Mouse (Mus musculus) adrenal gland, postnatal 36 days (tissue): ENCODE results near the gene Moxd1. TPM values are rescaled to one million over a fixed set of nuclear protein-coding genes. Genes with fewer than 3 reads are reported as not detected.

Experiments
- total RNA-seq, 2 experiments: library from RNA; stranded (reverse); gene quantifications; 2 replicates each; pipeline ENCODE4 v1.2.3; 2021

Gene Moxd1
- total RNA-seq, 2 experiments from 2014 or later: 0.10 to 0.36 TPM

Other genes with a start within 250 kb of the Moxd1 start
- not detected for gene Taar6, start 237.9 kb upstream of the Moxd1 start, total RNA-seq
- not detected for gene Taar7a, start 230.0 kb upstream of the Moxd1 start, total RNA-seq
- not detected for gene Taar7b, start 223.6 kb upstream of the Moxd1 start, total RNA-seq
- gene Taar7d, start 196.3 kb upstream of the Moxd1 start, total RNA-seq: not detected
- not detected for gene Taar7e, start 185.9 kb upstream of the Moxd1 start, total RNA-seq
- gene Taar7f, start 174.0 kb upstream of the Moxd1 start, total RNA-seq: not detected
- not detected for gene Taar8a, start 147.0 kb upstream of the Moxd1 start, total RNA-seq
- gene Taar8b, start 131.2 kb upstream of the Moxd1 start, total RNA-seq: not detected
- not detected for gene Taar8c, start 121.6 kb upstream of the Moxd1 start, total RNA-seq
- gene Taar9, start 114.0 kb upstream of the Moxd1 start, total RNA-seq: not detected
- 100 to 1,000 TPM; 135 to 202 TPM for gene Stx7, start 74.2 kb upstream of the Moxd1 start, total RNA-seq